Mouse (Mus musculus) spleen, adult 12 weeks (tissue): ENCODE data around the gene Clpp.

Source experiments
- DNase-seq: peaks from one replicate; pipeline ENCODE4 v3.0.0; 2022; ENCODE audit warnings: low spot score

Gene Clpp

DNA sequence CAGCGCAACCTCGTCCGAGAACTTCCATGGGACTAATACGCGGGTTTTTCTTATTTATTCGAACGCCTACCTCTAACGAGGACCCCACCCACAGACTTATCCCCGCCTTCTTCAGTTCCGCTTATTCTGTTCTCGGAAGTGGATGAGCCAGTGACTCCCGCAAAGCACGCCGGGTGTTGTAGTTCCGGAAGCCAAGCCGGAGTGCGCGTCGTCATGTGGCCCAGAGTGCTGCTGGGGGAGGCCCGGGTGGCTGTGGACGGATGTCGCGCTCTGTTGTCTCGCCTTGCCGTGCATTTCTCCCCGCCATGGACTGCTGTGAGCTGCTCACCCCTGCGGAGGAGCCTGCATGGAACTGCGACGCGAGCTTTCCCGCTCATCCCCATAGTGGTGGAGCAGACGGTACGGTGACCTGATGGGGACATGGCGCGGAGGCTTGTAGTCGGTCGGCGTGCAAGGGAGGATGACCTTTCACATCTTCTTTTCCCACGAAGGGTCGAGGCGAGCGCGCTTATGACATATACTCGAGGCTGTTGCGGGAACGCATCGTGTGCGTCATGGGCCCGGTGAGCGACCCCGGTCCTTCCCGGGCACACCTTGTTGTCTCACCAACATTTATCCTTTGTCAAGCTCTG lies at the start of gene Clpp:
Gene Clpp (plus strand): TSS at position 191 of the 632 bp plus-strand sequence.
- peak; percentile 93 for DNase-seq

DNA sequence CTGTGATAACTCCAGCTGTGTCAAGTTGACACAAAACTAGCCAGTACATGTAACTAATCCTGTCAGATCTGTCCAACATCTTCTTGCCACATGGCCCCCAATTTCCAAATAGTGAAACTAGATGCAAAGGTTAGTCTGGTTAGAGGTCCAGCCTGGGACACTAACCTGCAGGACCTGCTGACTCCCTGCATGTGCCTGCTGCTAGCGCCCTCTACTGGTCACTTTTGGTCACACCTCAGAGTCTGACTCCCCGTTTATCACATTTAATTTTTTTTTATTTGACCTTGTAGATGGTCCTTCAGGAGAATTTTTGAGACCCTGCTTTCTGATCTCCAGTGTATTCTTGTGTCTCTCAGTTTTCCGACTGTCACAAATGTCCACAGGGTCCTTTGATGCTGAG lies 39.2 kb upstream of the Clpp start:
- peak; percentile 51 for DNase-seq

DNA sequence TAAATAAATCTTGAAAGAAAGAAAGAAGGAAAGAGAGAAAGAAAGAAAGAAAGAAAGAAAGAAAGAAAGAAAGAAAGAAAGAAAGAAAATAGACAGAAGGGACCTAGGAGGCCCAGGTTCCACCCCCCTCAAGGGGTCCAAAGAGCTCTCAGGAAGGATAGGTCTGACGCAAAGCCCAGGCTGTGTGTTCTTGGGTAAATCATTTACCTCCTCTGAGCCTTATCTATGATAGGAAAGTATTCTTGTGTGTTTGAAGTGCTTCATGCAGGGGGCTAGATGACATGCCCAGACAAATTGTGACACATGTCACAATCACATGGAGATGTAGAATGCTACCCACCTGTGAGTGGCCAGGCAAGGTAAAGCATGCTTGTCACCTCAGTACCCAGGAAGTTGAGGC lies 37.5 kb upstream of the Clpp start:
- no peak for DNase-seq

DNA sequence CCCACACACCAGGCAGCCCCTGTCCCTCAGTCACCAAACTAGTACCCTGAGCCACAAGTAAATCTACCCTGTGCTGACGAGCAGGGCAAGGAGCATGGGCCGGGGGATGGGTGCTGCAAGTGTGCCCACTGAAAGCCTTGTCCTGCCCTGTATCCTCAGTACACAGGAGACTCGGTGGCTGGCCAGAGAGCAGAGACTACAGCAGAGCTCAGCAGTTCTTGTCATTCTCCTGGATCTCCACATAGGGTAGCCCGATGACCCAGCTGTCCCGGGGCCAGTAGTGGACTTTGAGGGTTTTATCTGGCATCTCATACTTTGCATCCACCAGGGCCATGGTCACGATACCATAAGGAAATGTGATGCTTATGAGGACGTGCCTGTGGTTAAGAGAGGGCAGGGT lies 35.2 kb upstream of the Clpp start:
- no peak for DNase-seq

DNA sequence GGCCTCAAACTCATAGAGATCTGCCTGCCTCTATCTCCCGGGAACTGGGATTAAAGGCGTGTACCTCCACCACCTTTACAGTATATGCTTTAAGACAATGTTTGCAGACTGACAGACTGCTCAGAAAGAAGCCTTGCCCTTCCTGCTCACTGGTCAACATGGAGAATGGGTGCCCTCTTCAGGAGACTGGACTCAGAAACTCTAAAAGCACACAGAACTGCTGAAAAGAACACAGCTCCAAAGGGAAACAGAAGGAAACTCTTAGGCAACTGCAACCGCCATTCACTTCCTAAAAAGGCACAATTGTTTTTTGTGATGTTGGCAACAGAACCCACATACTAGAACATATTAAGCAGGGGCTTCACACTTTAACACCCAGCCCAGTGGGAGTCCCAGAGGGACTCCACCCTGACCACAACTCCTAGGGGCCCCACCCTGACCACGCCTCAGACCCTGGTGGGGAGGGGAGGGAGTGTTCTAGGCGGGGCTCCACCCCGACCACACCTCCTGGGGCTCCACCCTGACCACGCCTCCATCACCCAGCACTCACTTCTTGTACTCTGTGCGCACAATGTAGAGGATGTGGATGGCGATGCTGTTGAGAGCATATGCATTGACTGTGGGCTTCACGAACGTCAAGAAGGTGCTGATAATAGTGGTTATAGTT lies 32.2 kb upstream of the Clpp start:
- DNase-seq, result peak; percentile 61

DNA sequence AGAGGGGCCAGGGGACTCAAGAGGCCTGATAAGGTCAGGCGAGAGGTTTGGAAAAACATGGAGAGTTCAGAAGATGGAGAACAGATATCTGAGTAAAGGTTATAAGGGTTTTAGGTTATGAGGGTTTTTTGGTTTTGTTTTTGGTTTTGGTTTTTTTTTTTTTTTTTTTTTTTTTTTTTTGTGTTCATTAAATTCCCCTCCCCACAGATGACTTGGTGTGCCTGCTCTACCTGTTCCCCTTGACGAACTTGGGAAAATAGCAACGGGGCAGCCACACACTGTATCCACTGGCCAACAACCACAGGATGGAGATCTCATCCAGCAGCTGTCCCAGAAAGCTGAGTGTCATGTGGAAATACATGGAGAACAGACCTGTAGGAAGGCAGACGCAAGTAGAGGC lies 31.4 kb upstream of the Clpp start:
- DNase-seq, result no peak

DNA sequence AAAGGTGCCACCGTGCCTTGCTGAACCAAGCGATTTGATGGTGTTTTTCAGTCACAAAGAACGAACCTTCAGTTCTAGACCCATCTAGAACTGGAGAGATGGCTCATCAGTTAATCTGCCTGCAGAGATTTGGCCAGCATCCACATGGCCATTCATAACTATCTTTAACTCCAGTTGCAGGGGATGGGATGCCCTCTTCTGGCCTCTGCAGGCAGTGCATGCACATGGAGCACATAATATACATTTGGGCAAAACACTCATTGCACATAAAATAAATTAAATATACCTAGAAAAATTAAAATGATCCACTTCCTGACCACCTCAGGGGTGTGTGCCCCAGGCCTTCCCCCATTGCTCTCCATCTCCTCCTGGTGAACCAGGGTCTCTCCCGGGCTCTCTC lies 28.2 kb upstream of the Clpp start:
- DNase-seq, result no peak

DNA sequence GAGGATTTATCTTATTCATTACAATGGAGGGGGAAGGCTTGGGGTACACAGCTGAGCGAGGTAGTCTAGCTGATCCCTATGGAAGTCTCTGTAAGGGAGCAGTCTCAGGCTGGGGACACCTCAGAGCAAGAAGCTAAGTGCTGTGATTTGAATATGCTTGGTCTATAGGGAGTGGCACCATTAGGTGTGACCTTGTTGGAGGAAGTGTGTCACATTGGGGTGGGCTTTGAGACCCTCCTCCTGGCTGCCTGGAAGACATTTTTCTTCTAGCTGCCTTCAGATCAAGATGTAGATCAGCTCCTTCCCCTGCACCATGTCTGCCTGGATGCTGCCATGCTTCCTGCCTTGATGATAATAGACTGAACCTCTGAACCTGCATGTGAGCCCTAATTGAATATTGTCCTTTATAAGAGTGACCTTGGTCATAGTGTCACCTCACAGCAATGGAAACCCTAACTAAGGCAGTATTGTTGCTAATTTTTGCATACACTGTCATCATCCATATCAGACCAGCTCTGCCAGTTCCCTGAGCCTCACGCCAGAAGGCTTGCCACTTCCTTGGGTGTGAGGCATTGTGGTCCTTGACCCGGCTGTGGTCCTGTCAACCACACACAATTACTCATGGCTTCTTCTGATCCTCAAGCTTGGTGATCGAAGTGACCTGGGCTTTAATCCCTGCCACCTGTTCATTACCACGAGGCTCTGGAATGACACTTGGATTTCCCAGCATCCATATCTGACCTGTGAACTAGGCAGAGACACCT lies 27.3 kb upstream of the Clpp start:
- no peak for DNase-seq

DNA sequence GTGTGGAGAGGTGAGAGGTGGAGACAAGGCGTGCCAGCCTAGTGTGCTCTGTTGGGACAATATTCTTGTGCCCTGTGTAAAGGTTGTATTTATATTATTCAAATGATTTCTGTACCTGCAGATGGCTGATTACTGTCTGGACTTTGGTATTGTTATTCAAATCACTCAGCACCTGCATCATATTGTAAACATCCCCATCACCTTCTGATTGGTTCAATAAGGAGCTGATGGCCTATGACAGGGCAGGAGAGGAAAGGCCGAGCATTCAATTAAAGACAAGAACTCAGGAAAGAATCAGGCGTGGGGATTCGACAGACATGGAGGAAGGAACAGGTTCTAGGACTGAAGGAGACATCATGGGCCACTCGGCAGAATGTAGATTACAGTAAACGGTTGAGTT lies 26.5 kb upstream of the Clpp start:
- DNase-seq, result no peak

DNA sequence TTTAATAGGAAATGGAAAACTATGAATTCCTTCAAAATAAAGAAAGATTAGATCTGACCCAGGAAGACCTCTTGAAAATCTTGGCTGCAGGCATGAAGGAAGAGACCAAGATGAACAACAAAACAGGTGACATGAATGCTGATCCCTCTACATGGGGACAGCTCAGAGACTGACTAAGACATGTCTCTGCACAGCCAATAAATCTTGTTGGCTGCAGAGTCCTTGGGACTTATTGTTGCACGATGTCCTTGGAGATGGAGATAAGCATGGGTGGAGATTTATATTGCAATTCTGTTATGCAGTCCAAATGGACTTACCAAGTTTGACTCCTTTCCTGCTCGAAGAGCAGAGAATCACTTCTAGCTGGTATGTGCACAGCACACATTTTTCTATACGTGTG lies 20.8 kb upstream of the Clpp start:
- no peak for DNase-seq

DNA sequence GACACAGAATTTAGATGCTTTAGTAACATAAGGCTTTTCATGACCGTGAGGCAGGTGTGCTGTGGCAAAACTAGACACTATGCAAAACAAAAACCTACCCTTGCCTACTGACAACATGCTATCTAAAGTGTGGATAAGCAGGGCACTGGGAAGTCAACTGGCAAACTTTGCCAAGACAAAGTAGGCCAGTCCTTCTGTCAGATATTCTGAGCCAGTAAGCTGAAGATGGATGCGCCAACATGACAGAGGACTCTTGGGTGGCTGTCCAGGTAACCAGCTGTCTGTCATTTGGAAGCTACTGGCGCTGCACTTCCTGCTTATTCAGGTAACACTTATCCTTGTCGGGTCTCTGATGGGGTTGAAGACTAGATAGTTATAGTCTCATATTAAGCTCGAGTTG lies 20.0 kb upstream of the Clpp start:
- DNase-seq, result no peak

DNA sequence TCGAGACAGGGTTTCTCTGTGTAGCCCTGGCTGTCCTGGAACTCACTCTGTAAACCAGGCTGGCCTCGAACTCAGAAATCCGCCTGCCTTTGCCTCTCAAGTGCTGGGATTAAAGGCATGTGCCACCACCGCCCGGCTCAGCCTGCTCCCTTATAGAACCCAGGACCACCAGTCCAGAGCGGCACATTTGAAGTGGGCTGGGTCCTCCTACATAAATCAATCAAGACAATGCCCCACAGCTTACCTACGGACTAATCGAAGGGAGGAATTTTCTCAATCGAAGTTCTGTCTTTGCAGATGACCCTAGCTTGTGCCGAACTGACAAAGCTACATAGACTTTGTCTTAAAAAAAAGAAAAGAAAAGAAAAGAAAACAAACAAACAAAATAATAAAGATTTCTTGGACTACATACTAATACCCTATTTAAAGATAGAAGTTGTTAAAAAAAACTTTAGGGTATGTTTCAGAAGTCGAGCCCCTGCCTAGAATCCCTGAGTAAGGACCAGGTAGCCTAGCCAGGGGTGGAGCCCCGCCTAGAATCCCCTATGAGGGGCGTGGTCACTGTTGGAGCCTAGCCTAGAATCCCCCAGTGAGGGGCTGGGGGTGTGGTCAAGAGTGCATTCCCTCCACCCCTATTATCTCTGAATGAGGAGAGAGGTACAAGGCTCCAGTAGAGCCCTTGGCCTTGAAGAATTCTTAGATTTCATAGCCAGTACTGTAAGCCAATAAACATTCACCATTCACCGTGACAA lies 16.0 kb upstream of the Clpp start:
- no peak for DNase-seq

DNA sequence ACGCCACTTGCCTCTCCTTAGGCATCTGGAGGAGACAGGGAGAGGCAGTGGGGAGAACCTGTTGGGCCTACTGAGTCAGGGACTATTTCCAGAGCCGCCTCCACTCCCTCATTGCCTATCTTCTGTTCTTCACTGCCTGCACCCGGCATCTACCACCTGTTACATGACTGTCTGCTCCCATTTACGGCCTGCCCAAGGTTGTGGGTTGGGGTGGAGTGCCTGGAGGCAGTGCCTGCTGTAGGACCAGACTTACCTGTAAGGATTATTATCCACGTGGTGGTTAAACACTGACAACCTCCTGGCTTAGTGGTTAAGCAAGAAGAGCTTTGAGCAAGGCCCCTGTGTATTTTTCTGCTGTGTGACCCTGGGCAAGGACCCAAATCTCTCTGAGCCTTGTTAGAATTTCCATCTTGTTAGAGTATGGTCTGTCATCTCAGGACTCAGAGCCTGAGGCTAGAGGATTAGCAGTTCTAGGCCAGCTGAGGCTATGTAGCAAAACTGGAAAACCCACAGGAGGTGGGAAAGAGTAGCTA lies 15.3 kb upstream of the Clpp start:
- no peak for DNase-seq

DNA sequence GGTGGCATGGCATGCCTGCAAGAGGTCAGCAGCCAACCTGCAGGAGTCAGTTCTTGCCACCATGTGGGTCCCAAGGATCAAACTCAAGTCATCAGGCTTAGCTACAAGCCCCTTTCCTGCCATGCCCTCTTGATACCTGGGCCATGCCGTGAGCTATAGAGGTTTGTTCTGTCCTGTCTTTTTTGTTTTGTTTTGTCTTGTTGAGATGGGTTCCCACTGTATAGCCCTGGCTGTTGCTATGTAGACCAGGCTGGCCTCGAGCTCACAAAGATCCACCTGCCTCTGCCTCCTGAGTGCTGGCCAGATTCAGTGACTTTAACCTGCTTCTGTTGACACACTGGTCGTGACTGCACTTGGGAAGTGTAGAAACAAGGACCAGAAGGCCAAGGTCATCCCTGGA lies 14.7 kb upstream of the Clpp start:
- no peak for DNase-seq

DNA sequence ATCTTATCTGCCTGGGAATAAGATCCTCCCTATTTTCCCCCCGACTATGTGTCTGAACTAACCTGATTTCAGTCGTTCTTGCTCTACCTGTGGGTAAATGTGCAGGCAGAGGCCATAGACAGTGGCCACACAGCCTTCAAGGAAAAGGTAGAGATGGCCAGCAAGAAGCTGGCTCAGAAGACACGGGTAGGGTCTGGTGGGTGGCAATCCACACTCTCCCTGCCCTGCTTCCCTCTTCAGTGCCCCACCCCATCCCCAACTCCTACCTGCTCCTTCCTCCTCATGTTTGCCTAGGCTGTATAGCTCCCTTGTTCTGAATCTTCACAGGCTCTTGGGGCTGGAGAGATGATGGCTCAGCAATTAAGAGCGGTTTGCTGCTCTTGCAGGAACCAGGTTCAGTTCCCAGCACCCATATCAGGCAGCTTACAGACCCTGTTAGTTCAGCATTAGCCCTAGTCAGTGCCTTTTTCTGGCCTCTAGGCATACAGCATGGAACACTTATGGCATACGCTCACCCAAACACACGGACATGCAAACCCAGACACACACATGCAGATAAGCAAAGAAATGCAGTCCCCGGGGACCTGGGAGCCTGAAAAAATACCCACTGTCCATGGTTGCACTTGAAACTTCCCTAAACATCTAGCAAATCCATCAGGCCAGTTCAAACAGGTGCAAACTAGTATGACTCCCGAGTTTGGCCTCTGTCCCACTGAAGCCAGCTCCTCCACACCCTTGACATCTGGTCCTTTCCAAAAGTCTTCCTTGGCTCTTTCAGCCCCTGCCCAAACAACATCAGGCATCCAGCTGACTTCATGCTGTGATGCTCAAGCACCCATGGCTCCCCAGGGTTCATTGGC lies 13.3 kb upstream of the Clpp start:
- no peak for DNase-seq

DNA sequence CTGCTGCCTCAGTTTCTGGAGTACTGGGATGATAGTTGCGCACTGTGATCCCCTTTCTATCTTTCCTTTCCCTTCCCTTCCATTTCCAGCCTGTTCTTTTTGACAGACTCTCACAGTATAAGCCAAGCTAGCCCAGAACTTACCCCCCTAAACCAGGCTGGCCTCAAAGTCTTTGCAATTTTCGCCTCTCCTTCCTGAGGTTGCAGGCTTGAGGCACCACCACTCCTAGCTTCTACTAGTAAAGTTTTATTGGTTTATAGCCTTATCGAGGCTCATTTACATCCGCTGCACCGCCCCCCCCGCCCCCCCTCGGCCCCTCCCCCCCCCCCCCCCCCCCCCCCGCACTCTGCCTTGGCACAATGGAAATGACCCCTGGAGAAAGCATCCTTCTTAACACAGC lies 10.6 kb upstream of the Clpp start:
- DNase-seq, result no peak

DNA sequence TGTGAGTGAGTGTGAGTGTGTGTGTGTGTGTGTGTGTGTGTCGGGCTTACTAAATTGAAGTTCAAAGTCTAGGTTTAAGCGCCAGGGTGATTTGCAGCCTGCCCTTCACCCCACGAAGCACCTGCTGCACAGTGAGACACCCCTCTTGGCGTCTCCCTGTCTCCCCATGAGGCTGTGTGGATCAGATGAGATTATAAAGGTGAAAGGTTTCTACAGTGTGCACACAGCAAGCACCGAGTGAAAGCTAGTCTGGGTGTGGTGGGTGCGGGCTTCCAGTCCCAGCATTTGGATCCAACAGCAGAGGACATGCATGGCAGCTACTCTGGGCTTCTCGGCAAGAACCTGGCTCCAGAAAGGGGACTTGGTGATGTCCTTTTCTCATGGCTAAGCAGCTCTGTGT lies 9.1 kb upstream of the Clpp start:
- no peak for DNase-seq

DNA sequence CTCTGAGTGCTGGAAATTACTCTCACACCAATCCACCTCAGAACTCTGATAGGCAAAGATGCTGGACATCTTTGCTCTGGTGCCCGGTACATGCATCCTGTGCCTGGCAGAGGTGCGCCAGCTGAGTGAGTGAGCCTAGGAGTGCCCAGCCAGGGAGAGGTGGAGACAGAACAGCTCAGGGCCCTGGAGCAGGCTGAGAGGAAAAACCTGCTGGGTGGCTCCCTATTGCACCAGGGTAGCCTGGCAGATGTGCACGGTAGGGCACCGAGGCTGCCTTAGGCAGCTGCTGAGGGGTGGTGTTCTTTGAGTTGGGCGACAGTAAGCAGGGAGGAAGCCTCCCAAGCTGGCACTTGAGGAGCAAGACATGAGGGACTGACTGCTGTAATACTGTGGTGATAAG lies 8.1 kb upstream of the Clpp start, which contains the start of gene Acer1:
Gene Acer1 (minus strand): TSS at position 114 of the 400 bp plus-strand sequence.
- DNase-seq, result no peak

DNA sequence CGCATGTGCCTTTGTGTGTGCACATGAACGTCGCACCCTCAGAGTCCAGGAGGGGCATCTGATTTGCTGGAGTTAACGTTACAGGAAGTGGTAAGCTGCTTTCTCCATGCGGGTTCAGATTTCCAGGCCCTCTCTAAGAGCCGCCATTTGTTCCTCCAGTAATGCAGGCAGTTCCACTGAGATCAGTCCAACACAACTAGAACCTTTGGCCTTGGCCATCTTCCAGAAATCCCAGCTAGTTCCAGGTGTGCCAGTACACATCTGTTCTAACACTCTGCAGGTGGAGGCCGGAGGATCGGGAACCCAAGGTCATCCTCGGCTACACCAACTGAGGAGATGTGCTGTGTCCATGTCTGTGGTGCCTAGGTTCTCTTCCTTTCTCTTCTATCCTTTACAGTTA lies 5.2 kb upstream of the Clpp start:
- no peak for DNase-seq

DNA sequence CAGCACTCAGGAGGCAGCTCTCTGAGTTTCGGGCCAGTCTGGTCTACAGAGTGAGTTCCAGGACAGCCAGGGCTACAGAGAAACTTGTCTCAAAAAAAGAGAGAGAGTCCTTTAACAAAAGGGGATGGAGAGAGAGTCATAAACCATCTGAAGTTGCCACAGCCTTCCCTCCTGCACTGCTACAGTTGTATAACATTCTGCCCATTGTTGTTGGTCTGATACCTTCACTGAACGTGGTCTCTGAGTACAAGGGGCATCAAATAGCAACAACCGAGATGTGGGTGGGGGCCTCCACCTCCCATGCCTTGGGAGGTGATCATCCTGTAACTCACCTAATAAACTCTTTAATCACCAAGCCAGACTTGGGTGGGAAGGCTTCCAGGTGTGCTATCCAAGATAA lies 4.4 kb upstream of the Clpp start:
- DNase-seq, result no peak

DNA sequence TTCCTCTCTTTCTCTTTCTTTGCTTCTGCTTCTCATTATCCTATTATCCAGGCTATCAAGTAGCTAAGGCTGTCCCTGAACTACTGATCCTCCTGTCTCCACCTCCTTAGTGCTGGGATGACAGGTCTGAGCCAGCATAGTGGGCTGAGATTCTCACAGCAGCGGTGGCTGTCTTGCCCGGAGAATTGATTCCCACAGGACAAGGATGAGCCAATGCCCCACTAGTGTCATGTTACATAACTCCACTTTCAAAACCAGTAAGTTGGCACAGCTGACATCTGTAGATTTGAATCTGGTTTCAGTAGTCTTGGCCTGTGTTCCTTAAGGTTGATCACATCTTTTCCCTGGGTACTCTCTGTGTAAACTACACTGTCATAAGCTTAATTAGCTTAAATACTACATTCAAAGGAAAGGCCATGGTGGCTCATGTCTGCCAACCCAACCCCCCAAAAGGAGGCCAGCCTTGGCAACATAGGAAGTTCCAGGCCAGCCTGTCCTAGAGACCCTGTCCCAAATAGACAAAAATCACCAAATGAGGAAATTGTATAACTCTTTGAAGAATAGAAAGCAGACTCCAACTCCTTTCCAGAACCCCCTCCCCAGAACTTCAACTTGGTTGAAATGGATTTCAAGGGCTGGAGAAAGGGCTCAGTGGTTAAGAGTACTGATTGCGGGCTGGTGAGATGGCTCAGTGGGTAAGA lies 3.9 kb upstream of the Clpp start:
- no peak for DNase-seq
